Mouse (Mus musculus): ENCODE results near the gene Olfr493. TPM values are rescaled to one million over a fixed set of nuclear protein-coding genes. Genes with fewer than 3 reads are reported as not detected.

The Olfr493 gene
- total RNA-seq (2023): not detected

GRCm38 (mm10) chr7:108346879-108347278, at the start of gene Olfr493:
Olfr493 (minus strand) TSS chr7:108346979.

GRCm38 (mm10) chr7:108392867-108393266, 46.1 kb upstream of the Olfr493 start, which contains the start of gene Olfr495:
Olfr495 (plus strand) TSS chr7:108393167.

GRCm38 (mm10) chr7:108365035-108365434, 18.3 kb upstream of the Olfr493 start, which contains the start of gene Olfr494:
Olfr494 (plus strand) TSS chr7:108365335.

GRCm38 (mm10) chr7:108323574-108323973, 23.2 kb downstream of the Olfr493 start, which contains the start of gene Olfr492:
Olfr492 (minus strand) TSS chr7:108323674.

GRCm38 (mm10) chr7:108313151-108313550, 33.6 kb downstream of the Olfr493 start, which contains the start of gene Olfr491:
Olfr491 (plus strand) TSS chr7:108313451.

Other genes starting within 250 kb of the Olfr493 start
- gene Olfr482, start 249.4 kb downstream of the Olfr493 start, total RNA-seq (2023): 1 to 10 TPM; 1.2 to 1.7 TPM
- not detected for gene Olfr483, start 246.1 kb downstream of the Olfr493 start, total RNA-seq (2023)
- gene Olfr484, start 219.5 kb downstream of the Olfr493 start, total RNA-seq (2023): not detected
- not detected for gene Olfr485, start 187.1 kb downstream of the Olfr493 start, total RNA-seq (2023)
- not detected for gene Olfr486, start 174.2 kb downstream of the Olfr493 start, total RNA-seq (2023)
- gene Olfr487, start 132.3 kb downstream of the Olfr493 start, total RNA-seq (2023): not detected
- not detected for gene Olfr488, start 88.6 kb downstream of the Olfr493 start, total RNA-seq (2023)
- not detected for gene Olfr490, start 58.0 kb downstream of the Olfr493 start, total RNA-seq (2023)
- not detected for gene Olfr491, start 33.5 kb downstream of the Olfr493 start, total RNA-seq (2023)
- not detected for gene Olfr492, start 23.3 kb downstream of the Olfr493 start, total RNA-seq (2023)
- not detected for gene Olfr494, start 18.4 kb upstream of the Olfr493 start, total RNA-seq (2023)
- not detected for gene Olfr495, start 46.2 kb upstream of the Olfr493 start, total RNA-seq (2023)
- not detected for gene Olfr497, start 73.4 kb upstream of the Olfr493 start, total RNA-seq (2023)
- gene Olfr498, start 118.3 kb upstream of the Olfr493 start, total RNA-seq (2023): not detected
- gene Olfr502, start 178.1 kb upstream of the Olfr493 start, total RNA-seq (2023): not detected
- gene Olfr503, start 197.5 kb upstream of the Olfr493 start, total RNA-seq (2023): not detected
- gene Olfr504, start 218.8 kb upstream of the Olfr493 start, total RNA-seq (2023): not detected